Mouse (Mus musculus): Measurements from ENCODE around the gene Slc25a20. TPM values are rescaled to one million over a fixed set of nuclear protein-coding genes. Genes with fewer than 3 reads are reported as not detected.

Gene Slc25a20
- polyA plus RNA-seq, 1 experiment from 2014 or later = 75.1 TPM

DNA sequence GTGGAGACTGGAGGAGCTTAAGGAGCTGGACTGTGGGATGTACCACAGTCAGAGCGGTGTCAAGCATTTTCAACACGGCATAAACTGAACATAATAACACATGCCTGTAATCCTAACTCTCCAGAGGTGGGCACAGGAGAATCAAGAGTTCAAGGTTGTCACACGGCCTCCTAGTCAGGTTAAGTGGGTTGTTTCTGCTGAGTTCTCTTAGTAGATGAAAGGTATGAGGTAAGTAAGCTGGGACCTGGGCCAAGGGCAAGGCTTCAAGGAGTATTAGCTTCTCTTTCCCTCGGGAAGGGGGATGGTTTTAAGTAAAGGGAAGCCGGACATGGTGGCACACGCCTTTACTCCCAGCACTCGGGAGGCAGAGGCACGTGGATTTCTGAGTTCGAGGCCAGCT lies 26.6 kb downstream of the Slc25a20 start:
- no peak overlapping the region for H3K4me3 ChIP-seq (ENCODE audit: low read depth, low read length)
- H3K9me3 ChIP-seq (ENCODE audit: control insufficient read depth, low read length) = no peaks in the 10 kb centered on the region
- no peak for TF ChIP-seq CTCF (IDR thresholded peaks at IDR 0.05; ENCODE audit: low read depth)
- no peak for TF ChIP-seq EP300 (optimal IDR thresholded peaks at IDR 0.05)
- no peak overlapping the region for H3K9ac ChIP-seq (ENCODE audit: low read length)
- ATAC-seq (ENCODE audit: low FRiP score, low TSS enrichment) (no peak), DNase-seq (ENCODE audit: low spot score) (no peak)
- WGBS = 59% methylated on average over 9 of the region's 9 CpGs
- no peaks in the 10 kb centered on the region for H3K36me3 ChIP-seq (ENCODE audit: control insufficient read depth, insufficient read depth, low read length)
- H3K4me1 ChIP-seq (replicated peaks; ENCODE audit: control insufficient read depth, insufficient read depth) = peaks cover 4% of the 10 kb centered on the region
- H3K27me3 ChIP-seq (ENCODE audit: control insufficient read depth, insufficient read depth, low read length) = no peaks in the 10 kb centered on the region
- H3K27ac ChIP-seq (replicated peaks) = no peak overlapping the region
- no peak overlapping the region for H3K4me2 ChIP-seq (replicated peaks; ENCODE audit: low read depth)

DNA sequence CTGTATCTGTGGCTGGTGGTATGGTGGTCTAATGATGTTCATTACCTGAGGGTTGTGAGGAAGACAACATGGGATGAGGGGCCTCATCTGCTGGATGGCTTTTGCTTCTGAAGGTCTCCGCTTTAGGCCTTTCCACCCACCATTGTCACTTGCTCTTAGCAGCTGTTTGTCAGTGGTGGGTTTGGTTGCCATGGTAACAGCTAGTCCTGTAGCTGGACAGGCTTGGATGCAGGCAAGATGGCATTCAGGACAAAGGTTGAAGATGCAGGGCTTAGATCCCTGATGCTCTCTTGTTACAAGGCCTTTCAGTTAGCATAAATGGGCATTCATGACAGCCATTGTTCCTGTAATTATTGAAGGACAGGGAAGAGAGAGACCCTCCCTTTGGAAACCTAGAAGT lies 27.2 kb downstream of the Slc25a20 start, which contains the start of gene Prkar2a:
Prkar2a (plus strand) TSS at position 209 of the 400 bp plus-strand sequence.
- peaks cover 9% of the 10 kb centered on the region for H3K4me1 ChIP-seq (replicated peaks; ENCODE audit: control insufficient read depth, insufficient read depth)
- H3K36me3 ChIP-seq (ENCODE audit: control insufficient read depth, insufficient read depth, low read length) = no peaks in the 10 kb centered on the region
- no peaks in the 10 kb centered on the region for H3K27me3 ChIP-seq (ENCODE audit: control insufficient read depth, insufficient read depth, low read length)
- ATAC-seq (ENCODE audit: low FRiP score, low TSS enrichment) = no peak
- DNase-seq (ENCODE audit: low spot score) = no peak
- no peak within 1 kb of the TSS for H3K27ac ChIP-seq (replicated peaks)
- no peak within 1 kb of the TSS for H3K4me2 ChIP-seq (replicated peaks; ENCODE audit: low read depth)
- TF ChIP-seq CTCF (IDR thresholded peaks at IDR 0.05; ENCODE audit: low read depth) (no peak), EP300 (optimal IDR thresholded peaks at IDR 0.05) (no peak)
- no peak within 1 kb of the TSS for H3K4me3 ChIP-seq (ENCODE audit: low read depth, low read length)
- 86% methylated on average over 1 of the region's 1 CpGs for WGBS
- H3K9me3 ChIP-seq (ENCODE audit: control insufficient read depth, low read length) = no peaks in the 10 kb centered on the region
- no peak within 1 kb of the TSS for H3K9ac ChIP-seq (ENCODE audit: low read length)

DNA sequence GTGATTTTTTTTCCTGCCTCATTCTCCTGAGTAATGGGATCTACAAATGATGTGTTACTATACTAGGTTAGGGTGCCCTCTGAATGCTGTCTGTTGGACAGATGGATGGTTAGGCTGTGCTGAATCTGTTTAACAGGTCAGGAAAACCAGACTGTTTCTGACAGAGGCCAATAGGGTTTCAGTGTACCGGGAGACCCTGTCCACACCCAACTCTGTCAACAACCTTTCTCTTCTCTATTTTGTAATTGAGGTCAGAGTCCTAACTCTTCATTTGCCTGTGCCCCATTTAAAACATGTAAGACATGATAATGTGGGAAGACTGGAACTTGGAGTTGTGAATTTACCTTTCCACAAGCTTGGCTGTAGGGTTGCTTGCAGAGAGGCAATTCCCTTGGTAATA lies 28.1 kb downstream of the Slc25a20 start:
- DNase-seq (ENCODE audit: low spot score) = no peak
- Histone ChIP-seq H3K27me3 (ENCODE audit: control insufficient read depth, insufficient read depth, low read length) (no peaks in the 10 kb centered on the region), H3K4me2 (replicated peaks; ENCODE audit: low read depth) (no peak overlapping the region), H3K36me3 (ENCODE audit: control insufficient read depth, insufficient read depth, low read length) (no peaks in the 10 kb centered on the region), H3K9ac (ENCODE audit: low read length) (no peak overlapping the region), H3K4me1 (replicated peaks; ENCODE audit: control insufficient read depth, insufficient read depth) (peaks cover 9% of the 10 kb centered on the region), H3K4me3 (ENCODE audit: low read depth, low read length) (no peak overlapping the region), H3K9me3 (ENCODE audit: control insufficient read depth, low read length) (no peaks in the 10 kb centered on the region), H3K27ac (replicated peaks) (no peak overlapping the region)
- WGBS = 64% methylated on average over 1 of the region's 1 CpGs
- no peak for TF ChIP-seq CTCF (IDR thresholded peaks at IDR 0.05; ENCODE audit: low read depth)
- TF ChIP-seq EP300 (optimal IDR thresholded peaks at IDR 0.05) = no peak
- ATAC-seq (ENCODE audit: low FRiP score, low TSS enrichment) = no peak

DNA sequence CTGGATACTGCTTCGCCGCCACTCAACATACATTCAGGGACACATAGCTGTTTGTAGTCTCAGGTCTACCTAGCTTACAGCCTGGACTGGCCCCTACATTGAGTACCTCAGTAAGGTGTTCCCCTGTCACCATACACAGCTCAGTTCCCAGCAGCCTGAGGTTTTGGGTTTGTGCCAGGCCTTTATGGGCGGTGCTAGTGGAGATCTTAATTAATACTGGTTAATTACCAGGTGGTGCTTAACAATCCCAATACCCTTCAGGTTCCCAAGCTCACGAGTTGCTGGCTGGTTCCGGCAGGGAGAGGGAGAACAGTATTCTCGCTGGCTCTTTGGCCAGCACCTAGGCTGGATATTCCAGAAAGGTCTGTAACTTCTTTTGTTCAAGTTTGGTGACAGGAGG lies 29.0 kb downstream of the Slc25a20 start:
- Histone ChIP-seq H3K9ac (ENCODE audit: low read length) (no peak overlapping the region), H3K4me1 (replicated peaks; ENCODE audit: control insufficient read depth, insufficient read depth) (peaks cover 9% of the 10 kb centered on the region), H3K4me2 (replicated peaks; ENCODE audit: low read depth) (no peak overlapping the region), H3K27me3 (ENCODE audit: control insufficient read depth, insufficient read depth, low read length) (no peaks in the 10 kb centered on the region), H3K27ac (replicated peaks) (peak overlapping the region; percentile 90; the same call in 1 of the 2 replicates), H3K4me3 (ENCODE audit: low read depth, low read length) (no peak overlapping the region), H3K36me3 (ENCODE audit: control insufficient read depth, insufficient read depth, low read length) (no peaks in the 10 kb centered on the region), H3K9me3 (ENCODE audit: control insufficient read depth, low read length) (no peaks in the 10 kb centered on the region)
- TF ChIP-seq EP300 (optimal IDR thresholded peaks at IDR 0.05) = no peak
- no peak for TF ChIP-seq CTCF (IDR thresholded peaks at IDR 0.05; ENCODE audit: low read depth)
- DNase-seq (ENCODE audit: low spot score) (no peak), ATAC-seq (ENCODE audit: low FRiP score, low TSS enrichment) (no peak)
- WGBS = 86% methylated on average over 6 of the region's 6 CpGs

DNA sequence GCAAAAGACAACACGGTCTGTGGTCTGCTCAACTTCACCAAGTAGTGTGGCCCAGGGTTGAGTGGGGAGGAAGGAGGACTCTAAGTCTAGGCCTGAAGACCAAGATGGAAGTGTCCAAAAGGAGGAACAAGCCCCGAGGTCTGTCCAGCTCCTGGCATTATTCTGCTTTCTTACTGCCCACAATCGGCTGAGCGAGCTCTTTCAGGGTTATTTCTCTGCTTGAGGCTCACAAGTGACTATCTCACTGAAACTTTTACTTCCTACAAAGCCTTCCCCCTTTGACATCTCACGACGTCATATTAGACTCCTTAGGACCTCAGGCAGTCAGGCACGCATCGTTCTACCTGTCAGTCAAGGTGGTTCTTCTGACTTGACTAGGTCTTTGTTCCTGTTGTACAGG lies 29.5 kb downstream of the Slc25a20 start:
- H3K4me3 ChIP-seq (ENCODE audit: low read depth, low read length) = peak overlapping the region; percentile 82
- H3K27ac ChIP-seq (replicated peaks) = peak overlapping the region; percentile 90
- no peak for TF ChIP-seq CTCF (IDR thresholded peaks at IDR 0.05; ENCODE audit: low read depth)
- no peak for TF ChIP-seq EP300 (optimal IDR thresholded peaks at IDR 0.05)
- ATAC-seq (ENCODE audit: low FRiP score, low TSS enrichment) (no peak; the same call in none of the 2 replicates), DNase-seq (ENCODE audit: low spot score) (no peak)
- H3K9ac ChIP-seq (ENCODE audit: low read length) = peak overlapping the region; percentile 86
- H3K4me2 ChIP-seq (replicated peaks; ENCODE audit: low read depth) = peak overlapping the region; percentile 98
- no peaks in the 10 kb centered on the region for H3K9me3 ChIP-seq (ENCODE audit: control insufficient read depth, low read length)
- H3K4me1 ChIP-seq (replicated peaks; ENCODE audit: control insufficient read depth, insufficient read depth) = peaks cover 9% of the 10 kb centered on the region
- 58% methylated on average over 8 of the region's 8 CpGs for WGBS
- H3K27me3 ChIP-seq (ENCODE audit: control insufficient read depth, insufficient read depth, low read length) = no peaks in the 10 kb centered on the region
- no peaks in the 10 kb centered on the region for H3K36me3 ChIP-seq (ENCODE audit: control insufficient read depth, insufficient read depth, low read length)

DNA sequence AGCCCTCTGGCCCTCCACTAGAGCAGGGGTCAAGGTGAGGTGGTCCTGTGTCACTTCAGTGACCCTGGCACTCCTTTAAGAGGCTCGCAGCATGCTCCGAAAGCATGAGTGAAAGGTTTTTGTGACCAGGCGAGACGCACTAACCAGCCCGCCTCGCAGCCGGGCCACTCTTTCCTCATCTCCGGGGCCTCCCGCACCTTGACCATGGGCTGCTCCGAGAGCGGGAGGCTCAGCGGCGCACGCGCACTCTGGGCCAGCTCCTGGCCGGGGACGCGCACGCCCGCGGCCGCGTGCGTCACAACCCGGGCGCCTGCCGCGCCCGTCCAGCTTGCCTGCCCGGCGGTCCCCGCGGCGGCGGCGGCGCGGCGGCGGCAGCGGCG lies 29.9 kb downstream of the Slc25a20 start:
- Histone ChIP-seq H3K4me2 (replicated peaks; ENCODE audit: low read depth) (peak overlapping the region; percentile 98), H3K27me3 (ENCODE audit: control insufficient read depth, insufficient read depth, low read length) (no peaks in the 10 kb centered on the region), H3K9ac (ENCODE audit: low read length) (peak overlapping the region; percentile 86), H3K4me1 (replicated peaks; ENCODE audit: control insufficient read depth, insufficient read depth) (peaks cover 9% of the 10 kb centered on the region), H3K27ac (replicated peaks) (peak overlapping the region; percentile 90), H3K9me3 (ENCODE audit: control insufficient read depth, low read length) (no peaks in the 10 kb centered on the region), H3K36me3 (ENCODE audit: control insufficient read depth, insufficient read depth, low read length) (no peaks in the 10 kb centered on the region), H3K4me3 (ENCODE audit: low read depth, low read length) (peak overlapping the region; percentile 82)
- DNase-seq (ENCODE audit: low spot score) = peak; percentile 94
- under 1% methylated on average over 38 of the region's 42 CpGs for WGBS
- peak; percentile 93 for ATAC-seq (ENCODE audit: low FRiP score, low TSS enrichment)
- no peak for TF ChIP-seq EP300 (optimal IDR thresholded peaks at IDR 0.05)
- no peak for TF ChIP-seq CTCF (IDR thresholded peaks at IDR 0.05; ENCODE audit: low read depth)

All from stomach, postnatal 0 days (tissue).